Mouse (Mus musculus): ENCODE results near the gene Ywhah. TPM values are rescaled to one million over a fixed set of nuclear protein-coding genes. Genes with fewer than 3 reads are reported as not detected.
"Not testable (repeated sequence)": the region's sequence is repeated elsewhere in the genome, so short reads cannot be mapped to it uniquely, and the experiment has no call there.

Ywhah gene
- polyA plus RNA-seq, 1 experiment, result 1,599 TPM

- no peak for TF ChIP-seq POLR2A (IDR thresholded peaks at IDR 0.05; ENCODE audit: extremely low read depth, insufficient read depth, low read length)
- TF ChIP-seq CTCF (IDR thresholded peaks at IDR 0.05; ENCODE audit: extremely low read depth, insufficient read depth, low read length), result no peak
- Histone ChIP-seq H3K4me1 (ENCODE audit: control insufficient read depth, insufficient read depth, low read length) (peaks cover 16% of the 10 kb centered on the region), H3K4me3 (ENCODE audit: insufficient read depth, low read length) (no peak overlapping the region), H3K27ac (ENCODE audit: insufficient read depth, low read length) (no peak overlapping the region)
These were observed 5.9 kb downstream of the Ywhah start for GRCm38 (mm10) chr5:33024474-33024873.

GRCm38 (mm10) chr5:33028656-33029055, 10.0 kb downstream of the Ywhah start:
- peaks cover 21% of the 10 kb centered on the region for H3K4me1 ChIP-seq (ENCODE audit: control insufficient read depth, insufficient read depth, low read length)
- TF ChIP-seq POLR2A (IDR thresholded peaks at IDR 0.05; ENCODE audit: extremely low read depth, insufficient read depth, low read length), result no peak
- no peak overlapping the region for H3K4me3 ChIP-seq (ENCODE audit: insufficient read depth, low read length)
- H3K27ac ChIP-seq (ENCODE audit: insufficient read depth, low read length), result no peak overlapping the region

GRCm38 (mm10) chr5:33030425-33031175, 12.0 kb downstream of the Ywhah start:
- H3K4me1 ChIP-seq (ENCODE audit: control insufficient read depth, insufficient read depth, low read length), result peaks cover 12% of the 10 kb centered on the region; the same call in 1 of the 2 replicates
- no peak for TF ChIP-seq POLR2A (IDR thresholded peaks at IDR 0.05; ENCODE audit: extremely low read depth, insufficient read depth, low read length)
- TF ChIP-seq CTCF (IDR thresholded peaks at IDR 0.05; ENCODE audit: extremely low read depth, insufficient read depth, low read length), result no peak
- H3K4me3 ChIP-seq (ENCODE audit: insufficient read depth, low read length), result no peak overlapping the region
- 0 out of 2 replicates have a peak overlapping the region, but pooled peaks have one; percentile 1 for H3K27ac ChIP-seq (ENCODE audit: insufficient read depth, low read length)

- no peak overlapping the region for H3K27ac ChIP-seq (ENCODE audit: insufficient read depth, low read length)
- TF ChIP-seq POLR2A (IDR thresholded peaks at IDR 0.05; ENCODE audit: extremely low read depth, insufficient read depth, low read length), result no peak
- TF ChIP-seq CTCF (IDR thresholded peaks at IDR 0.05; ENCODE audit: extremely low read depth, insufficient read depth, low read length), result peak; percentile 10; the same call in 1 of the 2 replicates
- H3K4me1 ChIP-seq (ENCODE audit: control insufficient read depth, insufficient read depth, low read length), result peaks cover 12% of the 10 kb centered on the region; the same call in 1 of the 2 replicates
- H3K4me3 ChIP-seq (ENCODE audit: insufficient read depth, low read length), result no peak overlapping the region
These were observed 13.6 kb downstream of the Ywhah start for GRCm38 (mm10) chr5:33032036-33032773.

GRCm38 (mm10) chr5:33033121-33033520, 14.5 kb downstream of the Ywhah start:
- TF ChIP-seq CTCF (IDR thresholded peaks at IDR 0.05; ENCODE audit: extremely low read depth, insufficient read depth, low read length) (peak; percentile 95), POLR2A (IDR thresholded peaks at IDR 0.05; ENCODE audit: extremely low read depth, insufficient read depth, low read length) (no peak)
- no peak overlapping the region for H3K4me3 ChIP-seq (ENCODE audit: insufficient read depth, low read length)
- no peak overlapping the region for H3K27ac ChIP-seq (ENCODE audit: insufficient read depth, low read length)
- H3K4me1 ChIP-seq (ENCODE audit: control insufficient read depth, insufficient read depth, low read length), result peaks cover 12% of the 10 kb centered on the region; the same call in 1 of the 2 replicates

GRCm38 (mm10) chr5:33033633-33034032, 15.0 kb downstream of the Ywhah start:
- H3K4me1 ChIP-seq (ENCODE audit: control insufficient read depth, insufficient read depth, low read length), result peaks cover 12% of the 10 kb centered on the region; the same call in 1 of the 2 replicates
- not testable (repeated sequence) for H3K4me3 ChIP-seq (ENCODE audit: insufficient read depth, low read length); H3K27ac ChIP-seq (ENCODE audit: insufficient read depth, low read length)

- Histone ChIP-seq H3K4me1 (ENCODE audit: control insufficient read depth, insufficient read depth, low read length) (peaks cover 12% of the 10 kb centered on the region; the same call in 1 of the 2 replicates), H3K4me3 (ENCODE audit: insufficient read depth, low read length) (no peak overlapping the region), H3K27ac (ENCODE audit: insufficient read depth, low read length) (no peak overlapping the region)
- no peak for TF ChIP-seq CTCF (IDR thresholded peaks at IDR 0.05; ENCODE audit: extremely low read depth, insufficient read depth, low read length)
- TF ChIP-seq POLR2A (IDR thresholded peaks at IDR 0.05; ENCODE audit: extremely low read depth, insufficient read depth, low read length), result no peak
These were observed 15.5 kb downstream of the Ywhah start for GRCm38 (mm10) chr5:33034100-33034499.

- H3K4me1 ChIP-seq (ENCODE audit: control insufficient read depth, insufficient read depth, low read length), result peaks cover 11% of the 10 kb centered on the region; the same call in 1 of the 2 replicates
- H3K4me3 ChIP-seq (ENCODE audit: insufficient read depth, low read length), result no peak overlapping the region
- no peak for TF ChIP-seq CTCF (IDR thresholded peaks at IDR 0.05; ENCODE audit: extremely low read depth, insufficient read depth, low read length)
- H3K27ac ChIP-seq (ENCODE audit: insufficient read depth, low read length), result no peak overlapping the region
These were observed 16.3 kb downstream of the Ywhah start for GRCm38 (mm10) chr5:33034916-33035315.

GRCm38 (mm10) chr5:33038656-33039509, 20.3 kb downstream of the Ywhah start:
- H3K4me3 ChIP-seq (ENCODE audit: insufficient read depth, low read length), result peak overlapping the region; percentile 5; the same call in 1 of the 2 replicates
- H3K27ac ChIP-seq (ENCODE audit: insufficient read depth, low read length), result no peak overlapping the region
- no peak for TF ChIP-seq POLR2A (IDR thresholded peaks at IDR 0.05; ENCODE audit: extremely low read depth, insufficient read depth, low read length)
- H3K4me1 ChIP-seq (ENCODE audit: control insufficient read depth, insufficient read depth, low read length), result 0 out of 2 replicates have a peak, but pooled peaks cover 2% of the 10 kb centered on the region

Data from cortical plate, adult 2 months (tissue).